Mouse (Mus musculus) c-Kit-positive CD71-negative TER-119-negative erythroid progenitor cells, embryonic 14.5 days (primary cell): ENCODE results near the gene Klhl21.

Experiments used
- DNase-seq: peaks from one replicate; pipeline ENCODE4 v3.0.0-alpha.2; 2013; ENCODE audit warnings: low read depth

The Klhl21 gene

DNA sequence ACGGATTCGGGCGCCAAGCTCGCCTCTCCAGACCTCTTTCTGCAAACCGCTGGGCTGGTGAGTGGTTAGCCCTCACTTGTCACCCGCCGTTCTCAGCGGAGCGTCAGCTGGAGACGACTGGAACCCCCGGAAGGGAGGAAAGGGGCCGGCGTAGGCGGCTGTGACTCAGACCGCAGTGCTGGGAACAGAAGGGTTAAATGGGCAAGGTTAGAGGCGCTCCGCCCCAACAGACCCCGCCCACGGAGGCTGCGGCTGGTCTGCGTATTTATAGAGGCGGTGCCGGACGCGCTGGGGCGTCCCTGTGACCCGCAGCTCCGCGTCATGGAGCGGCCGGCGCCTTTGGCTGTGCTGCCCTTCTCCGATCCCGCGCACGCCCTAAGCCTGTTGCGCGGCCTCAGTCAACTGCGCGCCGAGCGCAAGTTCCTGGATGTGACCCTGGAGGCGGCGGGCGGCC, at the start of gene Klhl21:
Gene Klhl21, plus strand, starts transcription at position 182 of the 454 bp plus-strand sequence.
- DNase-seq, result peak; percentile 93

GRCm38 (mm10) chr4:151959849-151960512, 48.6 kb upstream of the Klhl21 start:
- no peak for DNase-seq

DNA sequence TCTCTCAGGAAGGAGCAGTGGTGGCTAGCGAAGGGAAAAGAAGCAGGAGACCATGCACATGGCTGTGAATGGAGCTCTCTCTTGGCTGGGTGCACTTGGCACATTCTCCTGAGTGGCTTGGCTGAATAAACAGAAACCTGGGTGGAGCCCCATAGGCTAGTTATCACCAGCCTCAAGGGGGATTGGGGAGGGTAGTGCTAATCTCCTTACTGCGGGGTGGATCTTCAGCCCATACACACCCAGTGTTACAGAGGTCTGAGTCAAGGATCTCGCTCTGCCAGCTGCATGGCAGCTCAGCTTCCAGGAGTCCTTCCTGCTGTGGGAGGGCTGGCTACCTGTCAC, 48.1 kb upstream of the Klhl21 start:
- DNase-seq, result peak; percentile 34

DNA sequence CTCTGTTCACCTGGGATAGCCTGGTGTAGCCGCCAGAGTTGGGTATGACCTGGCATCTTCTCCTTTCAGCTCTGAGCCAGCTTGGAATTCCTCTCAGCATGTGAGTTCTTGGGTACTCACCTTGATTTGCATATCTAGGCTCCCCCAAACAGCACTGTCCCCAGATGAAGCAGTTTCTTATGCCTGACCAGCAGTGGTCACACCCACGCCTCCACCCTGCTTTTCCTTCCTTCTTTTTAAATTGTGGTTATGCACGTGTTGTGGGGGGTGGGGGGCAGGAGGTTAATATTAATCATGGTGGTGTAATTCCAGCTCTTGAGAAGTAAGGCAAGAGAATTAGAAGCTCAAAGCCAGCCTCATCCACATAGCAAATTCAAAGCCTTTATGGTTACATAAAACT, 45.8 kb upstream of the Klhl21 start:
- DNase-seq, result no peak

GRCm38 (mm10) chr4:151968204-151968921, 40.2 kb upstream of the Klhl21 start:
- DNase-seq, result no peak

DNA sequence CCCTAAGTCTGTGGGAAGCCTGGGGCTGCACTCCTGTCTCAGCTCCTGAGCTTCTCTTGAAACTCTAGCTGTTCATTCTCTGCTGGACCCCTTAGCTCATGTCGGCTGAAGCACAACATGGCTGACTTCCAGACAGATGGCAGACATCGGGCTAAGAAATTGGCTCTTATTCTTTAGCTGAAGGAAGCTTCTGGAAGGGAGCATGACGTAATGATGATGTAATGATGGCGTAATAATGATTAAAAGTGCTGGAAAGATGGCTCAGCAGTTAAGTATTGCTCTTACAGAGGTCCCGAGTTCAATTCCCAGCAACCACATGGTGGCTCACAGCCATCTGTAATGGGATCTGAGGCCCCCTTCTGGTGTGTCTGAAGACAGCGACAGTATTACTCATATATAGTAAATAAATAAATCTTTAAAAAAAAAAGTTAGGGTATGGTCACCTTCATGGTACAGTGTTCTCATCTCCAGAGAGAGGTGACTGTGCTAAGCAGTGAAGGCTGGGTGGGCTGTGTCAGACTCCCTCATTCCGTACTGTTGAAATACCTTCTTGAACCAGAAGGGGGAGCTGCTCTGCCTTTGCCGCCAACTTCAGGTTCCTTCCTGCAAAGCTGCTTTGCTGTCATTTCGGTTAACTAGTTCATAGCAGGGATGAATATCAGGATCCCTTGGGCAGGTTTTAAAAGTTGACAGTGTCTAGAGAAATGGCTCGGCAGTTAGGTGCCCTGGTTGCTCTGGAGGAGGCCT, 36.2 kb upstream of the Klhl21 start:
- no peak for DNase-seq

DNA sequence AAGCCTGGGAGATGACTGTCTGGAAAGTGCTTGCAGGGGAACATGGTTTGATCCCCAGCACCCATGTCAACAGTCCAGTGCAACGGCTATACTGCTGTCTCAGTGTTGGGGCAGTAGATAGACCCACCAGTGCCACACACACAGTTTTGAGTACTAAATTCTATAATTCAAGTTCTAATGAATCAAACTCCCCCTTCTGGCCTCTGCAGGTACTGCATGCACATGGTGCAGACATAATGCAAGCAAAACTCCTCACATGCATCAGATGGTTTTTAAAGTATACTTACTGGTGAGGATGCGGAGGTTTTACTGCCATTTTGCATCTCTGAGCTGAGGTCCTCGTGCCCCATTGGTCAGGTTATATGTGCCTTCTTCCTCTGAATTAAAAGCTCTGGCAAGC, 33.2 kb upstream of the Klhl21 start:
- DNase-seq, result no peak

DNA sequence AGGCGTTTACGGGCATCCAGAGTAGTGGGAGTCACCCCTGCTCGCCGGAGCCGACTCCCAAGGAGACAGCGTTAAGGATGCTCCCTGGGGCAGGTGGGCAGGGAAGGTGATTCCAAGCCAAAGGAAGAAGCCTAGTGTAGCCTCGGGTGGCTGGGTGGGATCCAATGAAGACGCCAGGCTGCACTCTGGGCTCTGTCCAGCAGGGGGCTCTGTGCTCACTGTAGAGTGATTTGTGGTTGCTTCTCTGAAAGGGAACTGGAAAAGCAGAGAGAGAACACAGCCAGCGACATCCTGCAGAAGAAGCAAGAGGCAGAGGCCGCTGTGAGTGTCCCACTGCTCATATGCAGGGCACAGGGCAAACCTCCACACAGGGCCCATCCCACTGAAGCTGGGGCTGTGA, 30.9 kb upstream of the Klhl21 start:
- peak; percentile 82 for DNase-seq

- DNase-seq, result no peak
Measured at GRCm38 (mm10) chr4:151980699-151981098, 27.9 kb upstream of the Klhl21 start.

GRCm38 (mm10) chr4:151981363-151981762, 27.2 kb upstream of the Klhl21 start:
- DNase-seq, result peak; percentile 61

DNA sequence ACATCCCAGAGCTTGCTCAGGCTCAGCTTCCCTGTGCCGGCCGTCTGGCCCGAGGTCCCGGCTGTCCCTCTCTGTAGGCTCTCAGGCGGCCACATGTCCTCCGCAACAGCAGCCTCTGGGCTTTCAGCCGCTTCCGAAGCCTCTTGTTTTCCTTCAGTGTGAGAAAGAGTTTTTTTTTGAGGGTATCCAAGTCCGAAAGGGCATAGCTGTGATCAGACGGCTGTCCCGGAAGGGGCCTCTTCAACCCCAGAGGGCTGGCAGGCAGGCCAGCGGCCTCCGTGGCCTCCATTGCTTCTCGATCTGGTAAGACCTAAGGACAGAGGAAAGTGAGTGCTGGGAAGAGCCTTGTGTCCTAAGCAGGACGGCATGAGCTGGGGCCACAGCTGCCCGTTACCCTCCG, 25.6 kb upstream of the Klhl21 start:
- no peak for DNase-seq

DNA sequence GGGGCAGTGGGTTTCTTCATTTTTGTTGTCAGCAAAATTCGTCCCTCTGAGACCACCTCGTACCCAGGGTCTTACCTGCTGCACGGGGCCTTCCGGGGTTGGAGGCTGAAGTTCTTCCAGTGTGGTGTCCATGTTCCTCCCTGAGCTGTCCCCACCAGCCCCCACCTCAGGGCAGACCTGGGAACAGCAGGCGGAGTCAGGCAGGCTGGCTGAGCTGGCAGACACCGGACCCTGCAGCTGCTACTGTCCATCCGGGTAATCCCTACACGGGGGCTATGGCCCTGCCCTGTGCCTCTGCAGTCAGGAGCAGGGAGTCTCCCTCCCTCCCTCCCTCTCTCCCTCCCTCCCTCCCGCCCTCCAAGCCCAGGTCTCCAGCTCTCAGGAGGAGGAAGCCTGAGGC, 25.0 kb upstream of the Klhl21 start:
- no peak for DNase-seq

DNA sequence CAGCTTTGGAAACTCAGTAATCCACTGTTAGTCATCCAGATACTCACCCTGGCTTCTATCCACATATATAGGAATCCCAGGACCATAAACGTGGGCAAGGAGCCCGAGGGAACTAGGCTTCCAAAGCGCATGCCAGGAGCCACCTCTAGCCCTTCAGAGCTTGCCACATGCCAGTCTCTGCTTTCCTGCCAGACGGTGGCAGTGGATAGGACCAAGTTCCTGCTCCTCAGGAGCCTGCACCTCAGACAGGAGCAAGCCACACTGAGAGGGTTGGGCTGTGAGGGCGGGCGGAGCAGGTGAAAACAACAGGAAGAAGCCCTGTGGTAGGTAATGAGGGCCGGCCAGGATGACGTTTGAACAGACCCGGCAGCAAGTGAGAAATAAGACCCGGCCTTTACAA, 22.7 kb upstream of the Klhl21 start:
- DNase-seq, result no peak

- no peak for DNase-seq
Measured at GRCm38 (mm10) chr4:151986650-151987049, 22.0 kb upstream of the Klhl21 start.

GRCm38 (mm10) chr4:151988014-151988341, 20.6 kb upstream of the Klhl21 start:
- no peak for DNase-seq

GRCm38 (mm10) chr4:151988342-151989109, 20.1 kb upstream of the Klhl21 start, which contains the start of gene Thap3:
Gene Thap3 (minus strand): TSS chr4:151988997.
- no peak for DNase-seq

- DNase-seq, result no peak
Measured at GRCm38 (mm10) chr4:151989110-151989488, 19.5 kb upstream of the Klhl21 start.

GRCm38 (mm10) chr4:151992091-151992490, 16.5 kb upstream of the Klhl21 start:
- no peak for DNase-seq

- DNase-seq, result no peak
Measured at GRCm38 (mm10) chr4:151993035-151993434, 15.6 kb upstream of the Klhl21 start.

- no peak for DNase-seq
Measured at GRCm38 (mm10) chr4:151994228-151995171, 14.1 kb upstream of the Klhl21 start.
